Mouse (Mus musculus) small intestine, adult 2 months (tissue): ENCODE measurements around the gene Pou2f1.

Source experiments
- CTCF ChIP-seq: fragments of 200-500 bp; IDR thresholded peaks from 2 replicates; pipeline ENCODE4 v1.5.1; 2012; ENCODE audit warnings: low read depth, mild to moderate bottlenecking, control low read depth, inconsistent platforms, low read length, moderate library complexity, mixed read lengths; ENCODE audit not compliant: insufficient replicate concordance, insufficient read length; ENCODE audit errors: extremely low read depth
- POLR2A ChIP-seq: fragments of 200-500 bp; IDR thresholded peaks from 2 replicates; pipeline ENCODE4 v1.6.1; 2012; ENCODE audit warnings: low read depth, mild to moderate bottlenecking, control low read depth, inconsistent platforms, low read length, moderate library complexity

GRCm38 (mm10) chr1:165995661-165996055 lies 6.8 kb downstream of the Pou2f1 start:
- TF ChIP-seq CTCF (no peak), POLR2A (no peak)
